Mouse (Mus musculus) embryonic stem cell, embryonic (primary cell): Measurements from ENCODE around the gene Rbm3.

Experiments
- CTCF ChIA-PET, 4 experiments: fragments of 300-600 bp in 2 of 4; fragments of 350-600 bp in 2 of 4; sonication (Branson Sonifier 250); formaldehyde crosslinking; loops; one replicate each; lab custom pipeline; 2022; ENCODE audit warnings: inconsistent platforms in 2 of 4; lab: Charles Lee
- POLR2A ChIA-PET, 4 experiments: fragments of 300-600 bp in 2 of 4; fragments of 350-600 bp in 2 of 4; sonication (Branson Sonifier 250); formaldehyde crosslinking; loops; one replicate each; lab custom pipeline; 2022; ENCODE audit warnings: antibody characterized with exemption in 4 of 4, inconsistent platforms in 1 of 4; lab: Charles Lee

Gene Rbm3

DNA sequence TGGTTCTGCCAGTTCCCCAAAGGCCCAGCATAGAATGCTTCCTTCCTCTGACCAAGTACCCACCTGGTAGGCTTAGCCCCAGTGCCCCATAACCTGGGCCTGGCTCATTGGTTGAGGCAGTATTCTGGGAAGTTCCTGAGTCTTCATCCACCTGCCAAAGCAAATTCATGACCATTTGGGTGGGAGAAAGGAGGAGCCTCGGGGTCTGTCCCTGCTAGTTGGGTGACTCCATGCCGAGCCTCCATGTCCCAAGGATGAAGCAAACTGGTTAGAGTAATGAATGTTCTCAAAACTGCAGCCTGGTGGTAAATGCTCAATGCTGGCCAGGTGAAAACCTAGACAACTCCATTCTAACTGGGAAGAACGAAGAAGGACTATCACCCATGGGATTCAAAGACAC lies 4.6 kb downstream of the Rbm3 start:
- CTCF ChIA-PET: no interaction called here
- POLR2A ChIA-PET: interaction anchor here in 3 of 4 experiments (1.0 to 5.8 kb wide), 17 partner anchors 9 to 139 kb away, joined by 3 to 48 read pairs (median 5); partner anchors contain the start of genes Wdr13 (in 2 of the 3), Ftsj1 (in 1 of the 3), Porcn (in 1 of the 3) and Was (in 1 of the 3)

DNA sequence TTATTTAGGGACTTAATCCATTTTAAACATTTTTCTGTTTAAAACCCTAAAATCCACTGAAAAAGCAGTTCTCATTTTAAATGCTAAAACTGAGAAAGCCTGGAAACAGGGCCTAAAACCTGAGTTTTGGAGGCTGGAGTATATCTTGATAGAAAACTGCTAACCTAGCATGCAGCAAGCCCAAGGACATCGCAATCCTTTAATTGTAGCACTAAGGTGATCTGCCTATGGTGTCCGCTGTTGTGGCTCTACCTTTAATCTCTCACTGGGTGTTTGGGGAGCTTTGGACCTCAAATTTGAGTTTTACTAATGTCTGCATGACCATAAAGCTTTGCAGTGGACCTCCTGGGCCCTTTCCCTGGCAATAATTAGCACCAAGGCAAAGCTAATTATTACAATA lies 5.2 kb downstream of the Rbm3 start:
- ChIA-PET CTCF (no interaction called here), POLR2A (interaction anchor here in 3 of 4 experiments (0.9 to 5.8 kb wide), 26 partner anchors 8 to 375 kb away, joined by 3 to 48 read pairs (median 4); partner anchors contain the start of genes Wdr13 (in 2 of the 3), Ftsj1 (in 1 of the 3), Porcn (in 1 of the 3) and Was (in 1 of the 3))

DNA sequence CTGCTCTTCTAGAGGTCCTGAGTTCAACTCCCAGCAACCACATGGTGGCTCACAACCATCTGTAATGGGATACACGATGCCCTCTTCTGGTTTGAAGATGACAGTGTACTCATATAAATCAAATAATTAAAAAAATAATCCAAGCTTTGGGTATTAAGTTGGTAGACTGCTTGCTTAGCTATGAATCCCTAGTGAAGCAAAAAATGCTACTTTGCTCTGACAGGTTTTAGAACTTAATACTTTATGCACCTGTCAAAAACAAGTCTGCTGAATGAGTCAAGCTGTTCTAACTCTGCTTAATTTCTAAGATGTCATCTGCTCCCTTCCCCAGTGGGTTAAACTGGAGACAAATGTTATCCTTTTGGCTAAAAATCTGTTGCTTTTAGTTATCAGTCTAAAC lies 6.2 kb downstream of the Rbm3 start:
- ChIA-PET CTCF (interaction anchor here in 2 of 4 experiments (0.6 to 1.3 kb wide), 2 partner anchors 25 to 144 kb away, joined by 3 read pairs; no protein-coding TSS in a partner anchor), POLR2A (interaction anchor here in 3 of 4 experiments (0.5 to 5.8 kb wide), 27 partner anchors 8 to 374 kb away, joined by 3 to 48 read pairs (median 5); partner anchors contain the start of genes Ftsj1 (in 1 of the 3), Porcn (in 1 of the 3), Rbm3 (in 1 of the 3) and Was (in 1 of the 3))

DNA sequence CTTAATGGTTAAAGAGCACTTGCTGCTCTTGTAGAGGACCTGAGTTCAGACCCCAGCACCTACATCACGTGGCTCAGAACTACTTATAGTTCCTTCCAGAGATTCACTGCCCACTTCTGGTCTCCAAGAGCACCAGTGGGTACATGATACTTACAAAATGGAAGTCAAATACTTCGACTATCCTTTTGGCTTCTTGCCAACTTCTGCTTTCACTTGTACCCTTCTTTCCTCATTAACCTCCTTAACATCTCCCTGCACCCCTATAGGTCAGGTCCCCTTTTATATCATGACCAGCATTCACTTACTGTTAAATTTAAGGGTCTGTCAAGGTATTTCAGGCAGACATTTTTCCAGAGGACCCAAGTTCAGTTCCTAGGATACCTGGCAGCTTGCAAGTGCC lies 9.8 kb downstream of the Rbm3 start:
- ChIA-PET CTCF (interaction anchor here in 1 of 4 experiments (0.7 kb wide), 1 partner anchor 127 kb away, joined by 7 read pairs; no protein-coding TSS in a partner anchor), POLR2A (interaction anchor here in 2 of 4 experiments (0.6 to 6.3 kb wide), 3 partner anchors 10 to 130 kb away, joined by 3 to 92 read pairs (median 6); partner anchors contain the start of genes Ebp (in 1 of the 2) and Rbm3 (in 1 of the 2))

DNA sequence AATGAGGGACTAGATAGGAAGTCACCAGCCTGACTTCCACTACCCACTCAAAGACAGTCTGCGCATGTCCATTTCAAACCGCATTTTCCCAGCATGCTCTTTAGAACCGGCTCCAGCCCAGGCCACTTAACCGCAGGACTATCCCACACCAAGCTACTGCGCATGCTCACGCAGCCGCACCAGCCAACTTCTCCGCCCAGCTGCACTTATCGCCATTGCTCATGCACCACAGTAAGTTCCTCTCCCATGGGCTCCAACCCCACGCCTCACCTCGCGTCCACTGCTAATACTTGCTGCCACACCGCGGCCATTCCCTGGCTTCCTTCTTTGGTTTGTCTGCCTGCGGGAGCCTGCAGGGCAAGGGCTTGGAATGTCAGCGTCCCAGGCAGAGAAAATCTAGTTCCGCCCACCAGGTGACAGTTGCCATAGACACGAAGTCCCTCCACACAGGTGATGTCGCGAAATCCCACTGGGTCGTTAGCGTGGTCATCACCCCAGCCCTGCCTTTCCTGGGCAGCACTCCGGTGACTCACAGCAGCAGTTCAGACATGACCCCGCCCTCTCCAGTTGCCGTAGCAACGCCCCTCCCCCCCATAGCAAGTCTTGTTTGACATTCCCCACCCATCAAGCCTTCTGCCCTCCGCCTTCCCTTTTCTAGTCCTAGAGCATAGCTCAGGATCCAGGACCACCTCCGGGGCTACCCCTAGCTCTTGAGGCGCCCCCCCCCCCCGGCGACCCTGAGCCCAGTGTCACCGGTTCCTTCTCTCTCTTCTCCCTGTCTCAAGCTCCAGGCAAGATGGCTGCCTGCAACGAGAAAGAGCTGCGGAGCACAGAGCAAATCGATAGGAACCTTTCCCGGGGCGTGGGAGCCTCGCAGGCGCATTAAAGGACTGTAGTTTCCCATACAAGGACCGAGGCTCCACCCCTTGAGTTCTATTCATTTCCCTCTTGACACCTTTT lies 13.4 kb downstream of the Rbm3 start, which contains the start of gene Wdr13:
Wdr13 (minus strand) TSS at position 876 of the 960 bp plus-strand sequence.
- ChIA-PET POLR2A (interaction anchor here (0.6 to 6.3 kb wide), 51 partner anchors 8 to 1145 kb away, joined by 3 to 92 read pairs (median 3); partner anchors contain the start of genes Rbm3 (in 3 of the 4), Ebp (in 2 of the 4), Hdac6 (in 2 of the 4) and Suv39h1 (in 2 of the 4)), CTCF (interaction anchor here in 1 of 4 experiments (0.7 kb wide), 1 partner anchor 706 kb away, joined by 4 read pairs; no protein-coding TSS in a partner anchor)

DNA sequence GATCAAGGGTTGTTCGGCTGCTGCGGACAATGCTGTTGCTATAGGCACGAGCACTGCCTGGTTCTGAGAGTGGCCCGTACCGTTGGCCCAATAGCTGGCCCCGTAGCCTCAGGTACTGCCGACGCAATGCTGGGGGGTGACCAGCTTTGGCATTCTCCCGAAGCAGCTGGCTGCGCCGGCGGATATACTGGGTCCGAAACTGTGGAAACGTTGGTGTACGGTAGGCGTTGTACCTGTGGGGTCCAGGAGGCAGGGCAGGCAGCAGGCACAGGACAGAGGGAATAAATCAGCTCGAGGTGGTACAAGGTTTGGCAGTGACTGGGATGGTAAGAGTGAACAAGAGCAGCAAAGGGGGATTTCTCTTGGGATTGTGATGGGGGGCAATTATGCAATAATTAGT lies 14.3 kb downstream of the Rbm3 start:
- ChIA-PET CTCF (no interaction called here), POLR2A (interaction anchor here in 3 of 4 experiments (0.6 to 6.3 kb wide), 23 partner anchors 9 to 369 kb away, joined by 3 to 92 read pairs (median 4); partner anchors contain the start of genes Rbm3 (in 3 of the 3), Ftsj1 (in 2 of the 3), Ebp (in 1 of the 3) and Suv39h1 (in 1 of the 3))

DNA sequence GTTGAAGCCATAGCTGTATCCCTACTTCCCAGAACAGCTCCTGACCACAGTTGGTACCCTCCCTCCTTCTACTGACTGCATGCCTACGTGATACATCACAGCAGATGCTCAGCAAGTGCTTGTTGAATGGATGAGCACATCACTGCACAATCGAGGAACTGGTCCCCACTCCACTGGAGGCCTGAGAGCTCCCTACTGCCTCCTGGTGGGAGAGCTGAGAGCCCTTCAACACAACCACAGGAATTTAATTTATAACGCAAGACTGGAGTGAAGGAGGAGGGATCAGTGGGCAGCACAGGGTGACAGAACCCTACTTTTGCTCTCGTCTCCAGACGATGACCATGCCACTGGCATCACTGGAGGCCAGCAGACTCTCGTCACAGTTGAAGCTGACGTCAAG lies 20.4 kb downstream of the Rbm3 start:
- ChIA-PET POLR2A (interaction anchor here in 3 of 4 experiments (0.6 to 1.9 kb wide), 15 partner anchors 9 to 281 kb away, joined by 3 to 12 read pairs (median 4); partner anchors contain the start of genes Ftsj1 (in 1 of the 3), Rbm3 (in 1 of the 3) and Suv39h1 (in 1 of the 3)), CTCF (interaction anchor here in 3 of 4 experiments (0.6 to 1.9 kb wide), 11 partner anchors 10 to 517 kb away, joined by 3 to 9 read pairs (median 4); no protein-coding TSS in a partner anchor)

DNA sequence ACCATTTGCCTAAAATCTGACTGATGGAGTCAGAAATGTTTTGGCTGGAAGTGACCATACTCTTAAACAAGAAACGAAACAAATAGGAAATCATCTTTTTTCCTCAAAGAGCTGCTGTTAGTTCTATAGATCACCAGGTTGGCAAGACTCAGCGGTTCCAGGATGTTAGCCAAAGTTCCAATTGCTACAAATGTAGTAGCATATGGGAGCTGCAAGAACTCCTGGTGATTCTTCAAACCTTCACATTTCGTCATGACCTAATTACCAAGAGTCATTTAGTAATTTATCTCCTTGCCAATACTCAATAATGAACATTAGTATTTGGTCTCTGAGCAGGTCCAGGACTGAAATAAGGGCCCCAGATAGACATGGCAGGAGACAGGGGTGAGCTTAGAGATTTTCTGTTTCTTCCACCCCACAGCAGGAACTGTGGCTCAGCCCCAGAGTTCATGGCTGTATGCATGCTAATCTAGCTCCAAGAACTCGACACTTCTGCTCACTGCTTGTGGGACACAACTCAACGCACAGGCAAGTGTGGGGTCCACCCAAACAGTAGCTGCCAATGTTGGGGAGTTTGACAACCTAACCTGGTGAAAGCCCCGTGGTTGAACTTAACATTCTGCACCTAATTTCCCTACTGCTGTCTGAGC lies 21.7 kb downstream of the Rbm3 start:
- POLR2A ChIA-PET: interaction anchor here in 3 of 4 experiments (0.7 to 1.9 kb wide), 3 partner anchors 17 to 68 kb away, joined by 3 to 12 read pairs (median 3); partner anchors contain the start of gene Rbm3 (in 1 of the 3)
- CTCF ChIA-PET: interaction anchor here (0.6 to 1.5 kb wide), 4 partner anchors 20 to 331 kb away, joined by 4 to 5 read pairs (median 4); no protein-coding TSS in a partner anchor

DNA sequence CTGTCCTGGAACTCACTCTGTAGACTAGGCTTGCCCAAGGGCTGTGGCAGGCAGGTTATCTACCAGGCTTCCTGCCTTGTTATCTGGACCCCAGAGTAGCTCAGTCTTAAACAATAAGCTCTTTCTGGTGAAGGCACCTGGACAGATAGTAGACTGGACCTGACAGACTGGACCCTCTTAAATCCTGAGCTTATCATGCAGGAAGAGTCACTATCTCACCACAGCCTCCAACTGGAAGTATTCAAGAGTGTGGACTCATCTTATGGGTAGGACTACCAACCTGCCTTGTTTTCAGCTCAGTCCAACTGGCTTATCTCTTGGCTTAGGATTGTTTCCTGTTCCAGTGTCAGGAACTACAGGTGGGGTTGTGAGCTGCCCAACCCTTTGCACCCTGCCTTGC lies 28.4 kb downstream of the Rbm3 start:
- POLR2A ChIA-PET: interaction anchor here in 2 of 4 experiments (0.7 to 1.4 kb wide), 3 partner anchors 20 to 352 kb away, joined by 3 read pairs; partner anchors contain the start of gene Ftsj1 (in 1 of the 2)
- CTCF ChIA-PET: interaction anchor here in 2 of 4 experiments (0.5 to 1.2 kb wide), 3 partner anchors 16 to 180 kb away, joined by 3 to 11 read pairs (median 4); no protein-coding TSS in a partner anchor

DNA sequence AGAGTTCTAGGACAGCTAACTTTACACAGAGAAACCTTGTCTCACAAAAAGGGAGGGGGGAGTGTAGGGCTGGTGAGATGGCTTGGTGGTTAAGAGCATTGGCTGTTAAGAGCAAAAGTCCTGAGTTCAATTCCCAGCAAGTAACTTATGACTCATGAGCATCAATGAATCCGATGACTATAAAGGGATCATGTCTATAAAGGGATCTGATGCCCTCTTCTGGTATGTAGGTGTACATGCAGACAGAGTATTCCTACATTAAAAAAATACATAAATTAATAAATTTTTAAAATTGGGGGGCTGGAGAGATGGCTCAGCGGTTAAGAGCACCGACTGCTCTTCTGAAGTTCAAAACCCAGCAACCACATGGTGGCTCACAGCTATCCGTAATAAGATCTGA lies 30.4 kb downstream of the Rbm3 start:
- CTCF ChIA-PET: interaction anchor here in 1 of 4 experiments (1.3 kb wide), 1 partner anchor 10 kb away, joined by 3 read pairs; no protein-coding TSS in a partner anchor

DNA sequence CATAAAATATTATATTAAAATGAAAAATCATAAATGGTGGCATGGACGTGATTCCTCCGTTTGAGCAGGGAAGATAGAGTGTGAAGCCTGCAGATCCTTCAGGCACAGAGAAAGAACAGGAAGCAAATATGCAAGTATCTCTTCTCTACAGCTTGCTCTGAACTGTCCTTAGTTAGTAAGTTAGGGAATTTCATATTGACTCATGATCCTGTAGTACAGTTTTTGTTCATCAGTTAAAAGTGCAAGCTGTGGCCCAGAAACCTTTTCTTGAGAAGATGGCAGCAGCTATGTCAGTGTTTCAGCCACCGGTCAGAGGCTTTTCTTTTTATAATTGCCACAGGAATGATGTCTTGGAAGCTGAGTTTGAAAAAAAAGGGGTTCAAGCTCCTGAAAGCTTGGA lies 40.7 kb downstream of the Rbm3 start:
- ChIA-PET POLR2A (interaction anchor here in 2 of 4 experiments (0.6 to 1.3 kb wide), 3 partner anchors 28 to 212 kb away, joined by 3 to 4 read pairs (median 3); partner anchors contain the start of genes Rbm3 (in 1 of the 2) and Wdr13 (in 1 of the 2)), CTCF (interaction anchor here in 1 of 4 experiments (1.6 kb wide), 1 partner anchor 206 kb away, joined by 4 read pairs; the partner anchor contains the start of genes Pqbp1 and Timm17b)

More for the DNA sequence above, 30.4 kb downstream of the Rbm3 start:
- POLR2A ChIA-PET: interaction anchor here in 1 of 4 experiments (0.8 kb wide), 1 partner anchor 22 kb away, joined by 3 read pairs; no protein-coding TSS in a partner anchor

DNA sequence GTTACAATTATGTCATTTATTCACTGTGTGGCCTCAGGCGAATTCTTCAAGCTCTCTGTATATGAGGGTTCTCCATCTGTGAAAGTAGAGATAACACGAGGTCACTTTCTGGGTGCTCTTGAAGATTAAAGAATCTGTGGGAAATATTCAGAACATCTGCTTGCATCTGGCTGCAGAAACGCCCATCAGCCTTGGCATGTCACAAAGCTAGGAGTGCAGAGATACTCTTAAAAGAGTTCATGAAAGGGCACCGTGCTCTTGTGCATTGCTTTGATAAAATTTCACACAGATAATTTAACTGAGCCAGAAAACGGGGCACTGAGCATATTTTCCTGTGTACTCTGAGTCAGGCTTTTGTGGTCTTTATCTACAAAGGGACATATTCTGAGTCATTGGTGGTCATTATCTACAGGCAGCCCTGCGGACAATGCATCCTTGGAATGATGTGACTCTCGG lies 43.4 kb downstream of the Rbm3 start:
- CTCF ChIA-PET: no interaction called here
- POLR2A ChIA-PET: interaction anchor here in 1 of 4 experiments (0.7 kb wide), 1 partner anchor 28 kb away, joined by 3 read pairs; the partner anchor contains the start of gene Suv39h1

DNA sequence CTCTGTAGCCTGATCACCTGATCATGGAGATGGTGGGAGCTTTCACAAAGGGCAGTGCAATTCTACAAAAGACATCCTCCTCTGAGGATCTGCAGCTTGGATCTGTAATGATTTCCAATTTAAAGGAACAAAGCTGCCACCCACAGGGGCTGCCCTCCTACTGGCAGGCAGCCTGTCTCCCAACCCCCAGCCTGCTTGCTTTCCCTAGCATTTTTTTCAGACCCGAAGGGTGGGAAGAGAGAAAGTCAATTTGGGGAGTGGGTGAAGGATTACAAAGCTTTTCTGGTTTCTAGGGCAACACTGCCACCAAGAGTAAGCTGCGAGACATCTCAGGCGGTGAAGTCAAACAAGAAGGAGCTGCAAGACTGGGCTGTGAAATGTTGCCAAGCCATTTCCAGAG lies 44.7 kb downstream of the Rbm3 start:
- ChIA-PET POLR2A (interaction anchor here in 3 of 4 experiments (0.5 to 2.3 kb wide), 9 partner anchors 8 to 492 kb away, joined by 3 to 10 read pairs (median 3); partner anchors contain the start of genes Rbm3 (in 1 of the 3) and Suv39h1 (in 1 of the 3)), CTCF (interaction anchor here (0.5 to 1.3 kb wide), 16 partner anchors 12 to 1617 kb away, joined by 3 to 11 read pairs (median 4); partner anchors contain the start of gene Glod5 (in 1 of the 4))

DNA sequence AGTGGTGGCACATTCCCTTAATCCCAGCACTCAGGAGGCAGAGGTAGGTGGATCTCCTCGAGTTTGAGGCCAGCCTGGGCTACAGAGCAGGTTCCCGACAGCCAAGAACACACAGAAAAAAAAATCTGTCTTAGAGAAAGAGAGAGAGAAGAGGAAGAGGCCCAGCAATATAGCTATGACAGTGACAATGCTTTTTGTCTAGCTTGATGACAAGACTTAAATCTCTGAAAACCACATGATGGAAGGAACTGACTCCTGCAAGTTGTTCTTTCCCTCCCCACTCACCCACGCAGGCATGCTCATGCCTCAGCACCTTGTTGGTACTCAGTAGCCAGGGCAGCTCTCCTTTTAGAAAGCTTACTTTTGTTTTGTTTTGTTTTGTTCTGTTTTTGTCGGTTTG lies 46.2 kb downstream of the Rbm3 start:
- POLR2A ChIA-PET: interaction anchor here in 3 of 4 experiments (0.6 to 2.3 kb wide), 7 partner anchors 25 to 741 kb away, joined by 3 to 11 read pairs (median 4); no protein-coding TSS in a partner anchor

DNA sequence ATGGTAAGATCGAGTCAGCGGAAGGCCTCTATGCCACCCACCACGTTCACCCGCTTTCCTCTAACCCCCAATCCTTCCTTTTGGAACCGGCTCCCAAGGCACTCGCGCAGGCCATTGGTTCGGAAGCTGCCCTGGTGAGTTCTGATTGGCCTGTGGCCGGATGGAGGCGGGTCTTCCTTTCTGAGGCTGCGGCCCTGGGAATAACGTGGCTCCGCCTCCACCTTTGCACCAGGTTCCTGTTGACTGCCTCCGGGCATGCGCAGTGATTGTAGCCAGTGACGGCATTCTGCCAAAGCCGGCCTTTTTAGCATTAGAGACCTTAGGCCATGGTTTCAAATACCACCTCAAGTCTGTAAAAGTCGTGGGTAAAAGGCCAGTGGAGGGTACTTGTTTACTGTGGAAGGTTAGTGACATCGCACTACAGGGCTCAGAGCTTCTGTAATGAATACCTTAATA lies 48.9 kb downstream of the Rbm3 start:
- CTCF ChIA-PET: interaction anchor here in 1 of 4 experiments (0.6 kb wide), 1 partner anchor 676 kb away, joined by 3 read pairs; no protein-coding TSS in a partner anchor
- POLR2A ChIA-PET: interaction anchor here in 2 of 4 experiments (0.6 to 2.0 kb wide), 7 partner anchors 22 to 155 kb away, joined by 3 to 9 read pairs (median 4); partner anchors contain the start of genes Suv39h1 (in 2 of the 2) and Ftsj1 (in 1 of the 2)

More for the DNA sequence above, 46.2 kb downstream of the Rbm3 start:
- CTCF ChIA-PET: interaction anchor here in 1 of 4 experiments (0.7 kb wide), 2 partner anchors 18 to 26 kb away, joined by 7 to 9 read pairs; no protein-coding TSS in a partner anchor
